Mouse (Mus musculus) cerebellum, postnatal 10 days (tissue): ENCODE measurements around the gene Ccser1.
"Not testable (repeated sequence)": the region's sequence is repeated elsewhere in the genome, so short reads cannot be mapped to it uniquely, and the experiment has no call there.

Experiments used
- DNase-seq, 2 experiments: peaks; one replicate each; pipeline ENCODE4 v3.0.0; 2021; ENCODE audit warnings: mixed read lengths in 2 of 2

Gene Ccser1

DNA sequence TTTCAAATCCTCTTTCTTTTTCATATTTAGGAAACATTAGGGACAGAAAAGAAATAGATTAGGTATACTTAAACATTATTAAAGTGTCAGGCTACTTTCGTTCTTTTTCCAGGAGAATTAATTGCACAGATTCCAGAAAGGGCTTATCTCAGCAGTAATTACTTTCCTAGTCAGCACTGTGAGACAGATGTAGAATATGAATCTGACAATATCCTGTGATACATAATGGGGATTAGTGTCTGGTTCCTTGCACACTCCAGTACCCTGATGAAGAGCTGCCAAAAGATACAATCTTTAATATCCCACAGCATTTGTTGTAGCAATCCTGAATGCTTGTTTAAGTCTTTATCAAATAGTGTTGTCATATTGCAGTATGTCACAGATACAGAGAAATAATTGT lies 548.9 kb downstream of the Ccser1 start:
- no peak for DNase-seq

GRCm38 (mm10) chr6:61730088-61730880 lies 550.2 kb downstream of the Ccser1 start:
- DNase-seq, result no peak

DNA sequence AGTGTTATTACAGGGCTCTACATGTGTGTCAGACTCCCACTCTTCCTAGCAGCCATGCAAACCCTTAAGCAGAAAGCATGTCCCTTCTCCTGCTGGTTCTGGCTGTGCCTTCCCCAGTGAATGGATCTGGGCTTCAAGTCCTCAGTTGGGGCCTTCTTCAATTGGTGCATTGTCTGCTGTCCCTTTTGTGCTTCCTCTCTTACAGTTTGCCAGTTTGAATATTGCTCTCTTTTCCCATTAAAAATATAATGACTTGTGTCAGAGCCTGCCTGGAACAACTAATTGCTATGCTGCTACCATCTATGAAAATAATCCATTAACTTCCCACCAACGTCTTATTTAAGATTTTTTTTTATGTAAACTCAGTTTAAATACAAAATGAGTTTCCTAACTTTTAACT lies 566.2 kb downstream of the Ccser1 start:
- DNase-seq, result no peak

GRCm38 (mm10) chr6:61762135-61762534 lies 582.0 kb downstream of the Ccser1 start:
- DNase-seq, result no peak

DNA sequence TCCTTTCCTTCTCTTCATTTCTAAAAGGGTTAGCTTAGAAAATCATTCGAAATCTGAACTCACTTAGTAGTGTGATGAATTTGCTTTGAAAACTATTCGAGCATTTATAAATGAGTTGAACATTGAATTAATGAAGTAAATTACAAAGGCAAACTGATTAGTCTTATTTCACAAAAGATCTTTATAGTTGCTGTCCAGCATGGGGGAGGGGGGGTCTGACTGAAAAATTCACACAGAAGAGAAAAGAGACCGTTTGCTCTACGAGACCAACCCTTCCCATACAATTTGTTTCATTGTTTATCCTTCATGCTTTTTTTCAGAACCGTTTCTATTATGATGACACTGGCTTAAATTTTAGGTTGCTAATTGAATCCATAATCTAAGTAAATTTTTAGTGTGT lies 583.3 kb downstream of the Ccser1 start:
- DNase-seq, result no peak

GRCm38 (mm10) chr6:61765801-61766200 lies 585.7 kb downstream of the Ccser1 start:
- no peak for DNase-seq

DNA sequence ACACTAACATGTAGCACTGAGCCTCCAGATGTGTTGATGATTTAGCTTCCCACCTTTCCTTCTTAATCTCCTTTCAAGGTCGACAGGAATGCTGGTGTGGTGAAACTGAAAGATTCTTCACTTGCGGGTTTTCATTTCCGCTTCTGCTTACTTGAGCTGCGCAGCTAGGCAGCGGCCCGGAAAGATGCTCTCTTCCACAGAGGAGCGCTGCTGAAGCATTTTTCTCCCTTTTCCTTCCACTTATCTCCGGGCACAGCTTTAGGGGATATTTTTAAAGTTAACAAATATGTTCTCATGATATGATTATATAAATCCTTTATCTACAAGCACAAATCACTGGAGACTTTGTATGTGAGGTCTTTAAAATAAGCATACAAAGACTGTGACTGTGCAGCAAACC lies 587.0 kb downstream of the Ccser1 start:
- no peak for DNase-seq

DNA sequence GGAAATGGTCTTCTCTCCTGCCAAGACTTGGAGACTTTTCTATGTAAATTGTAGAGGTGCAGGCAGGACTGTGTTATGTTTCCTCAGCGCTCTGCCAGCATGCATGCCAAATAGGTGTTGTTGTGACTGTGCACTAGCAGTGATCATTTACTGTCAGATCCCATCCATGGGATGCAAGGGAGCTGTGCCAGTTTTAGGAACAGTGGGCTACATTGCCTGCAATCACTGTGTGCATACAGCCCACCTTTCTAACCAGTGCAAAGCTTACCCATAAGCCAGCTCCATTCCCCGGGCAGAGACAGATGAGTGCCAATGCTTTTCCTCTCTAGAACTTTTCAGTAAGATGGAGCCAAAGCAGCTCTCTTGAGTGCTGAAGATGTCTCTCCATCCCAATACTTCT lies 606.6 kb downstream of the Ccser1 start:
- peak; percentile 43 to 73 for DNase-seq

DNA sequence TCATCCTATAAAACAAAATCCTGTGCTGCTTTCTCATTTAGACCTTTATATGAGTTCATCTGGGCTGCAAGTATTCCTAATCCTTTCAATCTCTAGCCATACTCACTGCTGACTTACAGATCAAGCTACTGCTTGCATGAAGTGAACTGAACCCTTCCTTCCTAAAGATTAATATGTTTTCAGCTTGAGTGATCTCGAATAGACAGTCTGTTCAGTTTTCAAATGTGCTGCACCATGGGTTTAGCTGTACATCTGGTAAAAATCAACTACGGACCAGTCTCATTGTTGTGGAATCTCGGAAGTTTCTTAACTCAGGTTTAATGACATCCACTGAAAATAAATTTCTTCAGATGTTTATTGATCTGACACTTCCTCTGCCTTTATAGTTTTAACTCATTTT lies 620.8 kb downstream of the Ccser1 start:
- no peak for DNase-seq

- DNase-seq, result no peak
Measured at GRCm38 (mm10) chr6:61805481-61805880, 625.4 kb downstream of the Ccser1 start.

- DNase-seq, result no peak
Measured at GRCm38 (mm10) chr6:61817716-61818115, 637.6 kb downstream of the Ccser1 start.

- no peak for DNase-seq
Measured at GRCm38 (mm10) chr6:61876302-61876701, 696.2 kb downstream of the Ccser1 start.

- DNase-seq, result no peak
Measured at GRCm38 (mm10) chr6:61898238-61898637, 718.1 kb downstream of the Ccser1 start.

DNA sequence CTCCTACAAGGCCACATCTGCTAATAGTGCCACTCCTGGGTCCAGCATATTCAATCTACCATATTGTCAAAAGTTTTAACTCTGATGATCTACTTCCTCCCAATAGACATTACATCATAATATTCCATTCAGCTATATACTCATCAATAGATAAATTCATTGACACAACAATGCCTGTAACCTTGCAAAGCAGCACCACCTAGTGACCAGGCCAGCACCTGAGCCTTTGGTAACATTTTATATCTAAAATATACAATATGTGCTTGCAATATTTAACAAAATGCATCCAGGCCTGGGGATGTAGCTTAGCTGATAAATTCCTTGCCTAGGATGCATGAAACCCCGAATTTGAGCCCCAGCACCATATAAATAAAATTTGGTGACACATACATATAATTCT lies 722.6 kb downstream of the Ccser1 start:
- peak; percentile 43 to 58 for DNase-seq

DNA sequence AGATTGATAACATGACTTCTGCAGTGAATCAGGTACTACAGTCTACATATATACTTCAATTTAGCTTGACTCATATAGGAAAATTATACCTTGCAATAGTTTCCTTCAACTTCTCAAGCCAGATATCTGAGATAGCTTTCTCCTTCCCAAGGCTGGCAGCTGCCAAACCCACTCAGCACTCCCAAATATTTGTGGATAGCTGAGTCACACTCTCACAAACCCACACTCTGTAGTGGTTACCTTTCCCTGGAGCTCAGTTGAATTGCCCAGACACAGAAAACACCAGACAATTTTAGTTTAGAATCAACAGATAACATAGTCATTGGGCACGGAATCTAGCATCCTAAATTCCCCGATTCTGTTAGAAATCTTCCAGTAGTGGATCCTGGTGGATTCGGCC lies 732.8 kb downstream of the Ccser1 start:
- DNase-seq, result no peak

DNA sequence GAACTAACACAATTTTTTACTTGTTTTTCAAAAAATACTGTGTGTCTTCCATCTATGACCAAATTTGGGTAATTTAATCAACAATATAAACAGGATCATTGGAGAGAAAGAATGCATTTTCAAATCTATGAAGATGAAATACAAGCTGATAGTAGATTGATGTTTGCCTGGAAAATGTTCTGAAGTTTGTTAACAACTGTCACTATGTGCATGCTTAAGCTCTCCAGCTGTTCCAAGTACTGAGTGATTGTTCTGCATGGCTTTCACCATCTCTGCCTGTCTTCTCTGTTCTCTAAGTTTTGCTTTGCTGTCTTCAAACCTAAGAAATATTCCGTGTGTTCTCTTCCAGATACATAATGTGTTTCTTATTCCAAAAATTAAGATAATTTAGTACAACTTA lies 751.5 kb downstream of the Ccser1 start:
- DNase-seq, result no peak

- no peak for DNase-seq
Measured at GRCm38 (mm10) chr6:61936656-61937055, 756.5 kb downstream of the Ccser1 start.

DNA sequence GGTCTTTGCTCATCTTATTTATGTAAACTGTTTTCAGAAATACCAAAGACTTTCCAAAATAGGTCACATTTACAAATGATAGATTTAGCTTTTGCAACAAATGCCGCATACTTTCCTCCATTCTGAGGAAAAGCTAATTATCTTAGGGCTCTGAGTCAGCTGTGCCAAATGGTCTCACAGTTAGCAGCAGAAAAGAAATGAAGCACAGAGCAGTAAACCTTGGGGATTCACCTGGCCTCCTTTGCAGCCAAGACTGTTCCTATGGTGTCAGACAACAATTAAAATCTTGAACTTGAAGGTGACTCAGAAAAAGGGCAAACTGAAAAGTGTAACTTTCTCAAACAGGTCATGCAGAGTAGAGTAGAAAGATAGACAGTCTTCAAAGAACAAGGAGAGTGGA lies 759.1 kb downstream of the Ccser1 start:
- DNase-seq, result peak in 1 of 2 experiments; percentile 5

- no peak for DNase-seq
Measured at GRCm38 (mm10) chr6:61953703-61954102, 773.6 kb downstream of the Ccser1 start.

DNA sequence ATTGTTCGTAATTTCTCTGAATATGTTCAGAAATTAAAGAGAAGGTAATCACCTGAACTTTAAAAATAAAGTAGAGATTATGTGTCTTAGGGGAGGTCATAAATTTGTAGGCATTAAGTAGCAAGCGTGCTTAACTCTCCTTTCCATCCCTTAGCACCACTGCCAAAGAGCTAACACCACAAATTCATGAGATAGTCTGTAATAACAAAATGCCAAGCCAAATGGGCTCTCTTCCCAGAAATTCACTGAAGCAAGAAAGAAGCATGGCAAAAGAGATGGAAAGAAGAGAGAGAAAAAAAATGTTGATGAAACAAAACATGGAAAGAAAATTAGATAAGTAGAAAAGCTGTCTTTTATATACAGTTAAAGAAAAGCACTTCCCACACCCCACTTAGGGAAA lies 796.8 kb downstream of the Ccser1 start:
- peak; percentile 92 to 93 for DNase-seq

- peak; percentile 28 to 48 for DNase-seq
Measured at GRCm38 (mm10) chr6:61978379-61978778, 798.3 kb downstream of the Ccser1 start.

DNA sequence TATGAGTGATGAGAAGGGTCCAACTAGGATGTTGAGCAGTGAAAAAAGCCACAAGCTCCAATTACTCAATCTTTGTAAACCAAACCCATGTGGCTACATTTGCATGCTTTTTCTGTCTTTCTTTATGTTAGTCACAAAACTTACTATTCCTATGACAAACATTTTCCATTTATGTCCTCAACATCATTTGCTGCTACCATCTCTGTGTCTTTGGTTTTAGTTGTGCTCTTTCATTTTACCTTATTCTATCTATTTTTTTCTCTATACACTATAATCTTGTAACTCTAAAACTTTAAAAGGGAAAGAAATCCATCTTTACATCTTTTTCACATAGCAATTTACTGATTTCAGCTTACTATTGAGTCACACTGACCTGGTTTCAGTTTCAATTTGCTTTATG lies 834.2 kb downstream of the Ccser1 start:
- DNase-seq, result no peak

GRCm38 (mm10) chr6:62044454-62044853 lies 864.3 kb downstream of the Ccser1 start:
- no peak for DNase-seq

- DNase-seq, result not testable (repeated sequence)
Measured at GRCm38 (mm10) chr6:62045042-62045441, 864.9 kb downstream of the Ccser1 start.

- no peak for DNase-seq
Measured at GRCm38 (mm10) chr6:62055276-62055675, 875.2 kb downstream of the Ccser1 start.
